Comparison of ENCODE assay signal across 34 mouse cellular contexts in genomic region chr11:72032091-72032490, GRCm38 (mm10). TPM values are rescaled to one million over a fixed set of nuclear protein-coding genes. Genes with fewer than 3 reads are reported as not detected.
"Had no signal": no experiment of that assay in that cellular context is flagged by ENCODE, and none has a peak within 500 bp of the region (broad histone marks: within the 10 kb centered on the region; RNA-seq: fewer than 3 reads in every experiment).

No protein-coding gene starts in this region.

- H3K27me3 ChIP-seq: midbrain, embryonic 15.5 days had no signal

- H3K36me3 ChIP-seq: limb, embryonic 10.5 days; limb, embryonic 12.5 days; limb, embryonic 13.5 days; limb, embryonic 15.5 days; liver, embryonic 12.5 days; liver, embryonic 13.5 days; liver, embryonic 15.5 days; lung, embryonic 15.5 days; midbrain, embryonic 10.5 days; midbrain, embryonic 12.5 days; midbrain, embryonic 13.5 days; midbrain, embryonic 15.5 days had no signal

- ATAC-seq: liver, embryonic 12.5 days; liver, postnatal 0 days; lung, postnatal 0 days; midbrain, embryonic 13.5 days; midbrain, embryonic 15.5 days; midbrain, embryonic 16.5 days had no signal

- H3K4me2 ChIP-seq: limb, embryonic 12.5 days; limb, embryonic 13.5 days; limb, embryonic 15.5 days; liver, embryonic 11.5 days; liver, embryonic 12.5 days; liver, embryonic 13.5 days; liver, embryonic 15.5 days; lung, embryonic 14.5 days; lung, embryonic 15.5 days; midbrain, embryonic 11.5 days; midbrain, embryonic 12.5 days; midbrain, embryonic 13.5 days; midbrain, embryonic 15.5 days had no signal

- DNase-seq: layer of hippocampus, postnatal 36 days; left cerebral cortex, postnatal 4 days; liver, embryonic 13.5 days; liver, postnatal 0 days; lung, adult 18-20 months; lung, adult 2 months; lung, embryonic 14.5 days; lung, postnatal 10 days; lung, postnatal 14 days; lung, postnatal 36 days; lung, postnatal 4 days; midbrain, embryonic 14.5 days had no signal

- H3K4me3 ChIP-seq: left cerebral cortex, adult 2 months; limb, embryonic 10.5 days; limb, embryonic 12.5 days; limb, embryonic 13.5 days; limb, embryonic 15.5 days; liver, embryonic 12.5 days; liver, embryonic 13.5 days; liver, embryonic 15.5 days; lung, embryonic 15.5 days; megakaryocyte, embryonic 14.5 days; midbrain, embryonic 10.5 days; midbrain, embryonic 12.5 days; midbrain, embryonic 13.5 days; midbrain, embryonic 15.5 days had no signal

RNA-seq across cellular contexts. Expression of gene Aipl1, which starts 5.2 kb away (rescaled TPM):
- total RNA-seq: layer of hippocampus, postnatal 36 days; left cerebral cortex, adult 18-20 months; left cerebral cortex, adult 2 months; left cerebral cortex, postnatal 14 days; left cerebral cortex, postnatal 36 days; liver, adult 2 months had no signal
- polyA plus RNA-seq: liver, adult 2 months had no signal

RNA-seq across cellular contexts. Expression of gene Pimreg, which starts 9.7 kb away (rescaled TPM):
- total RNA-seq: left cerebral cortex, adult 18-20 months; liver, adult 2 months; monocyte, adult 5-6 weeks had no signal
